Mouse (Mus musculus) retina, embryonic 14.5 days (tissue): Measurements from ENCODE around the gene Gphb5.

Source experiments
- DNase-seq: peaks from one replicate; pipeline ENCODE4 v3.0.0-alpha.2; 2015; ENCODE audit warnings: low spot score

The Gphb5 gene

GRCm38 (mm10) chr12:75391526-75391925 lies 25.1 kb downstream of the Gphb5 start:
- DNase-seq, result no peak

- DNase-seq, result peak; percentile 85
Observed at GRCm38 (mm10) chr12:75389308-75390135, 27.1 kb downstream of the Gphb5 start.

GRCm38 (mm10) chr12:75388521-75388920 lies 28.1 kb downstream of the Gphb5 start:
- no peak for DNase-seq

- DNase-seq, result no peak
Observed at GRCm38 (mm10) chr12:75387846-75388245, 28.7 kb downstream of the Gphb5 start.

- DNase-seq, result no peak
Observed at GRCm38 (mm10) chr12:75387156-75387555, 29.4 kb downstream of the Gphb5 start.

GRCm38 (mm10) chr12:75386731-75387130 lies 29.9 kb downstream of the Gphb5 start:
- no peak for DNase-seq

GRCm38 (mm10) chr12:75376126-75376525 lies 40.5 kb downstream of the Gphb5 start:
- peak; percentile 43 for DNase-seq

- DNase-seq, result no peak
Observed at GRCm38 (mm10) chr12:75375060-75375459, 41.5 kb downstream of the Gphb5 start.

- DNase-seq, result no peak
Observed at GRCm38 (mm10) chr12:75374437-75374836, 42.1 kb downstream of the Gphb5 start.

- DNase-seq, result no peak
Observed at GRCm38 (mm10) chr12:75369418-75369851, 47.1 kb downstream of the Gphb5 start.

- DNase-seq, result no peak
Observed at GRCm38 (mm10) chr12:75368527-75368926, 48.1 kb downstream of the Gphb5 start.

GRCm38 (mm10) chr12:75367371-75367770 lies 49.2 kb downstream of the Gphb5 start:
- DNase-seq, result no peak

- no peak for DNase-seq
Observed at GRCm38 (mm10) chr12:75365621-75366124, 50.9 kb downstream of the Gphb5 start.

GRCm38 (mm10) chr12:75364416-75364815 lies 52.2 kb downstream of the Gphb5 start:
- DNase-seq, result no peak

- no peak for DNase-seq
Observed at GRCm38 (mm10) chr12:75362456-75362855, 54.1 kb downstream of the Gphb5 start.
